Mouse (Mus musculus) CH12.LX (cell line): ENCODE results near the gene Unc93b1.

Source experiments
- BHLHE40 ChIP-seq: IDR thresholded peaks from 2 replicates; pipeline ENCODE4 v1.6.1; 2011; ENCODE audit warnings: mild to moderate bottlenecking, low read depth, low read length, improper control_type of control experiment
- CTCF ChIP-seq, 2 experiments: IDR thresholded peaks in 1 of 2; conservative IDR thresholded peaks in 1 of 2; 2 replicates each; pipeline ENCODE4 v1.5.1; 2011 to 2012; ENCODE audit warnings: low read depth in 2 of 2, low read length in 2 of 2, improper control_type of control experiment in 1 of 2, inconsistent platforms in 1 of 2, mild to moderate bottlenecking in 1 of 2, moderate library complexity in 1 of 2
- E2F4 ChIP-seq: IDR thresholded peaks from 2 replicates; pipeline ENCODE4 v1.6.1; 2011; ENCODE audit warnings: low read depth, low read length, improper control_type of control experiment; ENCODE audit not compliant: insufficient replicate concordance
- NELFE ChIP-seq: IDR thresholded peaks from 2 replicates; pipeline ENCODE4 v1.6.1; 2011; ENCODE audit warnings: low read depth, low read length, improper control_type of control experiment
- POLR2A ChIP-seq: IDR thresholded peaks from 2 replicates; pipeline ENCODE4 v1.6.1; 2011; ENCODE audit warnings: low read depth, mild to moderate bottlenecking, improper control_type of control experiment, low read length
- POLR2AphosphoS2 ChIP-seq: IDR thresholded peaks from 2 replicates; pipeline ENCODE4 v1.6.1; 2011; ENCODE audit warnings: low read depth, low read length, improper control_type of control experiment

DNA sequence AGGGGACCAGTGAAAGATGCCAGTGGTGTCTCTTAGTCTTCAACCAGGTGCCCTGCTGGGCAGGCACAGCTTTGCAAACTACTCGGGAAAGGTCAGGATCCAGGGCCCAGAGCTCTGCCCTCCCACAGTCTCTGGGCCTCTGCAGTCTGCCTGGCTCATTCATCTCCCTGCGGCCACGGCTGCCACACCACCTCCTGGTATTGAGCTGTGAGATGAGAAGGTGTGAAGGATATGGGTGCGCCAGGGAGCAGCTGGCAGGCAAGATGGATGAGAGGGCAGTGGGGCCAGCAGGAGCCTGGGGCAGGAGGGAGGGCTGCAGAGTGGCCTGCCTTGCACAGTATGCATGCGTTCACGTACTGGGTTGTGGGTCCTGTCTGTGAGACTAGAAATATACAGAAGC, 55.8 kb downstream of the Unc93b1 start:
- TF ChIP-seq NELFE (no peak), CTCF (conservative IDR thresholded peaks at IDR 0.05 in 1 of 2, IDR thresholded peaks at IDR 0.05 in 1 of 2; ENCODE audit: low read depth in 2 of 2, low read length in 2 of 2) (no peak), POLR2AphosphoS2 (no peak), BHLHE40 (no peak), POLR2A (no peak), E2F4 (no peak)
